Mouse (Mus musculus): ENCODE results near the gene Gsap.

DNA sequence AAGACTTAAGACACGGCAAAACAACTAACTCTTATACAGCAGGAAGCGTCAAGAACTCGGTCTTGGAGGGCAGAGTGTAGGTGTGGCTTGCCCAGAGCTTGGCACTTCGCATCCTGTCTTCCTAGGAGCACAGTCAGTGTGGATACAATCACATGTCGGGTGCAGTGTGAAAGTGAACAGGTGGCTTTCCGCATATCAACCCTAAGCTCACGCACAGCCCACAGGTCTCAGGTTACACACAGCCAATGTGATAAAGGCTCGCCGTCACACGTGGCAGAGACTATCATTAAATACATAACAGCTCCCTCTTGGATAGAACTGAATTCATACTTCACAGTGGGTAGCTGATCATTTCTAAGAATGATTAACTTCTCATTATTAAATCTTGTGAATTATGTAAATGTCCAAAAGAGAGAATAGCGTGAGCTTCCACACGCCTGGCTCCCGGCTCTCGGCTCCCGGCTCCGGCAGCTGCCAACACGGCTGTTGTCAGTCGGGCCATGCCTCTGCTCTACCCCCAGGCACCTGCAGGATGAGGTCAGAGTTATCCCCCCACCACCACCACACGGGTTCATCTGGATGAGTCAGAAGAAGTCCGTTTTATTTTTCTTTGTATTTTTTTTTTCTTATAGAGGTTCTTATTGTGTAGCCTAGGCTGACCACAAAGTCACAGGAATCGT lies 113.2 kb downstream of the Gsap start:
- no peak for TF ChIP-seq CTCF (IDR thresholded peaks at IDR 0.05; ENCODE audit: low read depth)
- no peak for TF ChIP-seq EP300 (optimal IDR thresholded peaks at IDR 0.05)
